In the genomic region with DNA sequence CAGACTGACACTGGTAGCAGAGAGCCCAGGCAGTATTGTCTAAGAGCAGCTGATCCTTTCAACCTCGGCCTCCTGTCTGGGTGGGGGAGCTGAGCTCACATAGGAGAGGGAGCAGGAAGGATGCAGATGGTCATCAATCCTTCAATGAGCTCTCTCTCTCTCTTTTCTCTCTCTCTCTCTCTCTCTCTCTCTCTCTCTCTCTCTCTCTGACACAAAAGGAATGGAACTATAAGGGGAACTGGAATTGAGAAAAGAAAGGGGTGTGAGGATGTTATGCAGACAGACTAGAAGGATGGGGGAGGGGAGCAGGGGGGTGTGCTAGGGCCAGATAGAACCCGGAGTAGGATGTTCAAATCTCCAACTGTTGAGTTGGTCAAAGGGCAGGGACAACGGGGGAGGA, we compare ENCODE assay signal across 31 mouse cellular contexts. TPM values are rescaled to one million over a fixed set of nuclear protein-coding genes. Genes with fewer than 3 reads are reported as not detected.
"Had no signal": no experiment of that assay in that cellular context is flagged by ENCODE, and none has a peak within 500 bp of the region (broad histone marks: within the 10 kb centered on the region; RNA-seq: fewer than 3 reads in every experiment).

TSS of gene Pkd2l1 (minus strand) at position 101 of the 400 bp plus-strand sequence.

- ATAC-seq: hindbrain, embryonic 16.5 days; inflammation-experienced regulatory T-cells, adult 6 months; intestine, embryonic 15.5 days; intestine, postnatal 0 days had no signal

- H3K27ac ChIP-seq: gastrocnemius, adult 2 months; heart, embryonic 10.5 days; hindbrain, embryonic 14.5 days; intestine, embryonic 15.5 days; layer of hippocampus, adult 2 months; left cerebral cortex, adult 2 months; limb, embryonic 10.5 days; limb, embryonic 12.5 days had no signal

- H3K4me2 ChIP-seq: heart, embryonic 12.5 days; hindbrain, embryonic 14.5 days; intestine, embryonic 15.5 days; limb, embryonic 12.5 days had no signal

- H3K4me1 ChIP-seq: heart, embryonic 10.5 days; heart, embryonic 12.5 days; intestine, embryonic 15.5 days; limb, embryonic 10.5 days; limb, embryonic 12.5 days had no signal

- H3K27me3 ChIP-seq: heart, embryonic 12.5 days; intestine, embryonic 15.5 days; limb, embryonic 12.5 days had no signal

- H3K9me3 ChIP-seq: heart, embryonic 10.5 days; heart, embryonic 12.5 days; intestine, embryonic 15.5 days; limb, embryonic 10.5 days; limb, embryonic 12.5 days had no signal

- DNase-seq: gastrocnemius, adult 2 months; gastrocnemius, postnatal 10 days; gastrocnemius, postnatal 25 days; heart, adult 18-20 months; heart, postnatal 10 days; heart, postnatal 4 days; kidney, adult 18-20 months; kidney, adult 8-10 months; kidney, postnatal 10 days; kidney, postnatal 25 days; kidney, postnatal 4 days; liver had no signal

- H3K9ac ChIP-seq: heart, embryonic 12.5 days; hindbrain, embryonic 14.5 days; intestine, embryonic 15.5 days; limb, embryonic 12.5 days had no signal

- H3K36me3 ChIP-seq: heart, embryonic 10.5 days; heart, embryonic 12.5 days; intestine, embryonic 15.5 days; limb, embryonic 10.5 days; limb, embryonic 12.5 days had no signal

- H3K4me3 ChIP-seq: gastrocnemius, adult 2 months; heart, embryonic 10.5 days; heart, embryonic 12.5 days; intestine, embryonic 15.5 days; layer of hippocampus, adult 2 months; left cerebral cortex, adult 2 months; limb, embryonic 10.5 days; limb, embryonic 12.5 days had no signal

RNA-seq across cellular contexts. Expression of gene Pkd2l1, which starts in this region (rescaled TPM):
- total RNA-seq: gastrocnemius, adult 2 months; gastrocnemius, postnatal 10 days; gastrocnemius, postnatal 25 days; gastrocnemius, postnatal 4 days; granulocyte monocyte progenitor cell, adult 5-6 weeks; heart, adult 18-20 months; heart, adult 8-10 months; heart, postnatal 10 days; heart, postnatal 25 days; heart, postnatal 4 days had no signal
- polyA plus RNA-seq: heart, embryonic 10.5 days; heart, embryonic 12.5 days; heart, embryonic 14.5 days; heart, embryonic 16.5 days; intestine, embryonic 15.5 days; intestine, postnatal 0 days; kidney, embryonic 14.5 days; kidney, embryonic 16.5 days; limb, embryonic 10.5 days; limb, embryonic 12.5 days had no signal
